Mouse (Mus musculus): Measurements from ENCODE around the gene Mipol1.

The Mipol1 gene

DNA sequence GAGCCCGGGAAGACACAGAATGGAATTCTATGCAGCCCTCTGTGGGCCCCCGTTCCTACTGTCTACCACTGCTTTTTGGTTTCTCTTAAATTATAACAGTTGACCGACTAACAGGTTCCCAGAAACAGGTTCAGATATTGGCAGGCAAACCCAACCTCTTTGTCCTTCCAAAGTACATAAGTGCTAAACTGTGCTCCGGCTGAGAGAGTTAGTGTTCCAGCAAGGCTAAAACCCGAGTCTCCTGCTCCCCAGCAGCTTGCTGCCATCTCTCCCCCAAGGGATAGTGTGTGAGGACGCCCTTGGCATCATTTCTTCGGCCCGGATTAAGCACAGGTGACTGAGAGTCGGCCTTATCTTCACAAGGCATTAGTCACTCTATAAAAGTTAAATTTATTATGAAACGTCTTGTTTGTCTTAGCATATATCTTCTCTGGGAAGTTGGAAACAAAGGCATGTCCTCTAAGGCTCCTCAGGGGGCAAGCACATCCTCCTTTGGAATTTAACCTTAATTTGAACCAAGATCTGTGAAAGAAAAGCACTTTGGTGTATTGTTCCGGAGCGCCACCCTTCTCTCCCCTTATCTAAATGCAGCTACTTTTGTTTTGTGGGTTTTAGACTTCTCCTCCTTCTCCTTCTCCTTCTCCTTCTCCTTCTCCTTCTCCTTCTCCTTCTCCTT is 285.6 kb downstream of the Mipol1 start:
- DNase-seq (ENCODE audit: low spot score in 2 of 2): no peak

DNA sequence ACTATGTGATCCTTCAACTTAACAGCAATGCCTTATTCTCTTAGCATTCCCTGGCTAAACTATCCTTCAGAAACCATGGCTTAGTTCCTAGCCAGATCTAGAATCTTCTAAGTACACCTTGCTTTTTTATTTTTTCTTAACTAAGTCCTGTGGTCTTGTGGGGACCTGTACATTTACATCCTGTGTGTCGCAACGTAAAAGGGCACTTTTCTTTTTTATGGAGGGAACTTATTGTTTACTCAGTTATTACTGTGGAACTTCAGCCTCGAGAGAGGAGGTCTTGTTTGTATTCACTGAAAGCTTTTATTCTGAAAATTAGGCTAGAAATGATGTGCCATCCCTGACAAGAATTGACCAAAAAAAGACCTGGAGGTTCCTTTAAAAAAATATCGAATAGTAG is 298.1 kb downstream of the Mipol1 start:
- no peak for DNase-seq (ENCODE audit: low spot score in 2 of 2)

DNA sequence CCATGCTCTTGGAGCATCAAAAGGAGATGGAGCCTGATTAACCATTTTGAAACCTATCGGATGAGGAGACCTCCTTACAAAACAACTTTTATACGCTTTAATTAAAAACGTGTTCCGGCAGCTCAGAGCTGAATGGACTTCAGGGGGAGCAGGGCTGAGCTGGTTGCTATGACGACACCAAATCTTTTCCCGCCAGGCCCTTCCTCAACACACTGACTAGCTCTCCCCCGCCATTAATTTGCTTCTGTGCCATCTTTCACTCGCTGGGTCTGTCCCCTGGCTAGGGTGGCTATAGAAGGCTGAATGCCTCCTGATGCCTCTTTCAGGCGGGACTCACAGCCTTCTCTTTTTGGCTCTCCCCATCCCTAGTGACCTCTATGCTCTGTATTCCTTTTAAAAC is 300.2 kb downstream of the Mipol1 start:
- no peak for DNase-seq (ENCODE audit: low spot score in 2 of 2)

DNA sequence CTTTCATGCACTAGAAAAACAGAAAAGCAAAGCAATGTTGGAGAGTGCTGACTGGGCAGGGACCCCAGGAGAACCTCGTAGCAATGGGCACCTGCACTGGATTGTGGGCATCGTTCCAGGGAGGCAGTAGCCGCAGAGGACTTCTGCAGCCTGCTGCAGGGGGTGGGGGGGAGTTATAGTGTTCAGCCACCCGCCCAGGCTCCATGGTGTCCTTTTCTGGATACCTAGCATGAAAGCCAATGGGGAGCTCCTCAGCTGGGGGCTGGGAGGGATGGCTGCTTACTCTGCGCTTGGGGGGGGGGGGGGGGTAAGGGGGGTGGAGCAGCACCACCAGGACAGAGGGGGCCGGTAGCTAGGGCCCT is 304.3 kb downstream of the Mipol1 start:
- DNase-seq (ENCODE audit: low spot score in 2 of 2): peak in 1 of 2 experiments; percentile 21

DNA sequence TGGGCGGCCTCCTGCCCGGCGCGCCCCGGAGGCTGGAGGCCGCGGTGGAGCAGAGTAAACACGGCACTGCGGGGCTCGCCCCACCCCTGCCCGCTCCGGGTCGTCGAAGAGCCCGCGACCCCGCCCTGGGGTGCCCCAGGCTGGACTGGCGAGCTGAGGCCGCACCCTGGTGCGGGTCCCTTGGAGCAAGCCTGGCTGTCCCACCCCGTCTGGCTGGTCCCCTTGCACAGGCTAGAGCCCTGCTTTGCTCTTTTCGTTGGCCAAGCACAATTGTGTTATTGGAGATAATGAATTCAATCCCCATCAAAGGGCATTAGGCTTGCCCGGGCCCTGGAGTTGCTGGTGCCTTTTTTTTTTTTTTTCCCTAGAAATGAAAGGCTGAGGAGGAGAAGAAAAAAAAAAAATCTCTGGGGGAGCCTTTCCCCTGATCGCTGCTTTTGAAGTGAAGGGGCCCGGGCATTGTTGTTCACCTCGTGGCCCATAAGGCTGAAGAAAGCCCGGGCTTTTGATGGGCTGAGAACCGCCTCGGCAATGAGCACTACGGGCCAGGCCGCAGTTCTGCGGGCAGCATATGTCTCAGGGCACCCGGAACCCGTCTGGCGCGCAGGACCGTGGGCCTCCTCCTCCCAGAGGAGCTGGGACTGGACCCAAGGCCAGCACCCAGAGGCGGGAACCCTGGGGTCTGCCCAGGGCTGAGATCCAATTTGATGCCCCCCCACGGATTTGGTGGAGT is 304.8 kb downstream of the Mipol1 start:
- peak; percentile 52 to 56 for DNase-seq (ENCODE audit: low spot score in 2 of 2)

DNA sequence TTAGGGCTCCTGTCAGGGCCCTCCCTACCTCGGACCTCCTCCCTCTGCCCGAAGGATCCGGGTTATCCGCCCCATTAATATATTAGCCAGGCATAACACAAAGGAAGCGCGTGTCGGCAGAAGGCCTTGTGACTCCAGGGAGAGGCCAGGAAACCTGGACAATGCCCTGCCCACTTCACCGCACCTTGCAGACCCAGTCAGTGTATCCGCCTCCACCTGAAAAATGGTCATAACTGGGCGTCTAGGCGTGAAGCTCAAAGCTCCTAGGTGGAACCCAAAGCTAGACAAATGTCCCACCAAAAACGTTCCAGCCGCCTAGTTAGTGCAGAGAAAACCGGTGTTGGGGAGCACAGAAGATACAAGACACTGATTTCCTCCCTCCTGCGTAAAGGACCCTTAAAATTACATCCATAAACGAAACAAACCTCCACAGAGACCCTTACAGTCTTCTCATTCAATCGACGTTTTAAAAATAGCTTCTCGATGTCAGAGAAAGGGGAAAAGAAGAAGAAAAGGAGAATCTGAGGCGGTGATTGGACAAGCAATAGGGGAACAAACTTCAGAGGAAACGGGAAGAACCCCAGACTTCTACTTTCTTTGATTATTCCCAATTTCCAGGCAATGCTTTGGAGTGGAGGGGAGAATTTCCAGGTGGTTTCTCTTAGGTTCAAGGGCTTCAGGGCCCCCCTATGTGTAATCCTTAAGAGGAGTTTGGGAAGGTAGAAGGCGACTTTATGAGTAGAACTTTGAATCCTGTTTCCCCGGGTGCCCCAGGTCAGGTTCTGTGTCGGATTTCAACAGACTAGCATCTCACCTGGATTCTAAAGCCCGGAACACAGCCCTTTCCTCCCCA is 306.1 kb downstream of the Mipol1 start:
- DNase-seq (ENCODE audit: low spot score in 2 of 2): peak; percentile 44 to 45

DNA sequence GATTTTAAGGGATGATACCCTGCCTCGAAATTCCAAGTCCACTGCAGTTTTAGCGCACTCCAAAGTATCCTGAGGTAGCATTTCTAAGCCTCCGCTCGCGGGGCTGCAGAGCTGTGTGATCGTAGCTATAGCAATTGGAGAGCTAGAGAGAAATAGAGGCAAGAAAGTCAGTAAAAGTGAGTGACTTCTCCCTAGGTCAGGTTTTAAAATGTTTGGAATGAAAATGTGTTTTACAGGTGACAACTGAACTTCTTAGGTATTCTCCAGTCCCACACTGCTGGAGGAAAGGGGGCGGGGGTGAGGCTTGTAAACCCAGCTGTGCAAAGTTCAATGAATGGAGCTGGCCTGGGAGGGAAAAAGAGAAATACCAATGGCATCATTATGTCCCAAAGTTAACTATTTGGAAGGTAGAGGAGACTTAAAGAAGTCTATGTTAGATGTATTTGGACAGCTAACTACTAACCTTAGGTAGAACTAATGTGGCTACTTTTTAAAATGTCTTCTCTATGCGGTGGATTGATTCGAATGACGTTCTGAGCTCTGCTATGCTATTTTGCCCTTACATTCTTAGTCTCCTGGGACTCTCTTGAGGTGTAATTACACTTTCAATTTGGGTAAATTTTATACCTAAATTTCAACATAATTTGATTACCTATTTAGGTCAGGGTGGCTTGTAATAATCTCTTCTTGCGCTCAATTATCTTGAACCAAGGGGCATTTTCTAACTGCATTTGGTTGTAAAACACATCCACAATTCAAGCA is 306.9 kb downstream of the Mipol1 start:
- no peak for DNase-seq (ENCODE audit: low spot score in 2 of 2)

DNA sequence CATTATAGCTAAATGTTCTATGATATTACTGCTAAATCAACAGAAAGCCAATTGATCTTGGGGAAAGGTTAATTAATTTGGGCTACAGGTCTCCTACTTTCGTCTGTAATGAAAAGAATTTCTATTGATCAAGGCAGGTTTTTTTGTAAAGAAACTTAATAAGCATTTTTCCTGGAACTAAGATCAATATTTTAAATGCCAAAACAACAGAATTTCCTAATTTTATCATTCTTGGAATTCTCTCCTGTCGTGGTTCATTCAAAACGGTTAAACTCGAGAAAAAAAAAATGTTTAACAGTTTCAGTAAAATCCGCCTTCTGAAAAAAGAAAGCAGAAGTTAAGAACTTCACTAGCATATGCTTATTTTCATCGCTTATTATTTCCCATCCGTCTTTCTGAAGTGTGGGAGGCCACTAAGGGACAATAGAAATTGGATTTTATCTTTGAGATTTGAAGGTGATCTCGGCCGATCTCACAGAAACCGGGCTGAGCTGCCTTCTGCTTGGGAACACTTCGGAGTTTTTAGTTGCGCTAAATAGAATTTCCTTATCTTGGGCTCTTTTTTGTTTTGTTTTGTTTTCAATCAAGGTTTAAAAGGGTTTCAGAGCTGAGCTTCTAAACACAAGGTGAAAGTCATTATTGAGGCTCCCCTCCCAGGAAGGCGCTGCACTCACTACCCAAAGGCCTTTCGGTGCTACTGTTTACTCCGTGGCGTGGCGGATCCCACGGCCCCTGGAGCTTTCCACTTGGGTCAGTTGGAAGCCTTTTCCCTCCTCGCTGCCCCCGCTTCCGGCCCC is 307.8 kb downstream of the Mipol1 start:
- peak in 1 of 2 experiments; percentile 31 for DNase-seq (ENCODE audit: low spot score in 2 of 2)

DNA sequence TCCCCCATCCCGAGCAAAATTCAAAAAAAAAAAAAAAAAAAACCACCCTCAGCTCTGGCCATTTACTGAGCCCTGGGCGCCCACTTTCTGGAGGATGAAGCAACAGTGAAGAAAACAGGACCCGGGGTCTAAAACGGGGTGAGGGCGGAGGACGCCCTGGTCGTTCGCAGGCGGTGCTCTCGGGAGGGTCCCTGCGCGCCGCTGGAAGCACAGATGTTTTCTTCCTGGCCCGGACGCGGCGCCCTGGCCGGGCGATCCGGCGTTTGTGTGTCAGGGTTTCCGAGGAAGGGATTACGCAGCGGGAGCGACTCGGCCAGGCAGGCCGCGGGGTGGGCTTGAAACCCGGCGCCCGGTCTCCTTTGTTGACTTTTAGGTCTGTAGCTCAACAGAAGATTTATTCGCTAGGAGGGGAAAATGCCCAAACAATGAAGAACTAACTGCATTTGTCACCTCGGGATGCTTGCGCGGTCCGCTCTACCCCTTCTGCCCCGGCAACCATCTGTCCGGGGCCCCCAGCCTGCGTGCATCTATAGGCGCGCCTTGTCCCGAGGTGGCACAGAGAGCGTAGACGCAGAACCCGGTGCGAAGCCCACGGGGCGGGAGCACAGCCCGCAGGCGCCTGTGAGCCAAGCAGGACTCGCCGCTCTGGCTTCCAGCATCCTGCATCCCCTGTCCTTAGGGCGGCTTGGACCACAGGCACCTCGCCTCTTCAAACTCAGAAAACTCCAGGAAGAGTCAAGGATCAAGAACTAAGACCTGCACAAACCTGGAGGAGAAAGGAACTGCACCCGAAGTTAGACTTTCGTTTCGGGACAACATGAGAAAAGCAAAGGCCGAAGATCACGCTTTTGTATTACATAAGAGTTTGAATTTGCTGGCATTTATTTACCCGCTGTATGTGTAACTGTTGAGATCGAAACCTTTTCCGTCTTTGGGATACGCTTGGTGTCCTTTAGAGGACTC is 308.6 kb downstream of the Mipol1 start:
- peak; percentile 19 to 27 for DNase-seq (ENCODE audit: low spot score in 2 of 2)

DNA sequence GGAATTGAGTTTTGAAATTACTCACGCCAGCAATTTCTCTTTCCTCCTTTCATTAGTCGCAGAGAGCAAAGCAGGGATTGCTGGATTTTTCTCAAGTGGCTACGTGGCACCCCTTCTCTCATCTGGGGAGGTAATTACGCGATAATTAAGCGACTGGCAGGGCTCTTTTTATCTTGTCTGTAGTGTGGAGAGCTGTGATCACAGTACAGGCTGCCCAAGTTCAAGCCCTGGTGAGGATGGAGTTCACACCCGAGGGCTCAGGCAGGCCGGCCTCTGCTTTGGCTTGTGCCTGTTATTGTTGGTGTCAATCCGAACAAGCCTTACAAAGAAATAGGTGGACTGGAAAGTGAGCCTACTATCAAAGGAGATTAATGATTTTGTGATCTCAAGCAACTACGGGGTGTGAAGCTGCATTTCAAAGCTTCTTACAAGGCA is 309.3 kb downstream of the Mipol1 start:
- no peak for DNase-seq (ENCODE audit: low spot score in 2 of 2)

DNA sequence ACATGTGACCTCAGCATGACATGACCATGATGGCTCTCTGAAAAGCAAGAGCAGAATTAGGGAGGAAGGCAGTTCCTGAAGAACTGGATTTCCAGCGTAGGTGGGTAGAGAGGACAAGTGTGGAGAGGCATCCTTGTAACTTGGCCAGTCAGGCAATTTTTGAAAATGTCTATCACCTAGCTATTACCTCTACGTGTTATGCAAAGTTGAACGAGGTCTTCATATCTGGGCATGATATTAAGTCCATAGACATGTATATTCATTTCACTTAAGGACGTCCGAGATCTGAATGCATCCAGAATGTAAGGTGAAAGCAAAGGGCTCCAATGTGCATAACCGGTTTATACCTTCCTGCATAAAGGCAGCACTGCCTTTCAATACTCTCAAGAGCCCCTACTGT is 310.9 kb downstream of the Mipol1 start:
- no peak for DNase-seq (ENCODE audit: low spot score in 2 of 2)

DNA sequence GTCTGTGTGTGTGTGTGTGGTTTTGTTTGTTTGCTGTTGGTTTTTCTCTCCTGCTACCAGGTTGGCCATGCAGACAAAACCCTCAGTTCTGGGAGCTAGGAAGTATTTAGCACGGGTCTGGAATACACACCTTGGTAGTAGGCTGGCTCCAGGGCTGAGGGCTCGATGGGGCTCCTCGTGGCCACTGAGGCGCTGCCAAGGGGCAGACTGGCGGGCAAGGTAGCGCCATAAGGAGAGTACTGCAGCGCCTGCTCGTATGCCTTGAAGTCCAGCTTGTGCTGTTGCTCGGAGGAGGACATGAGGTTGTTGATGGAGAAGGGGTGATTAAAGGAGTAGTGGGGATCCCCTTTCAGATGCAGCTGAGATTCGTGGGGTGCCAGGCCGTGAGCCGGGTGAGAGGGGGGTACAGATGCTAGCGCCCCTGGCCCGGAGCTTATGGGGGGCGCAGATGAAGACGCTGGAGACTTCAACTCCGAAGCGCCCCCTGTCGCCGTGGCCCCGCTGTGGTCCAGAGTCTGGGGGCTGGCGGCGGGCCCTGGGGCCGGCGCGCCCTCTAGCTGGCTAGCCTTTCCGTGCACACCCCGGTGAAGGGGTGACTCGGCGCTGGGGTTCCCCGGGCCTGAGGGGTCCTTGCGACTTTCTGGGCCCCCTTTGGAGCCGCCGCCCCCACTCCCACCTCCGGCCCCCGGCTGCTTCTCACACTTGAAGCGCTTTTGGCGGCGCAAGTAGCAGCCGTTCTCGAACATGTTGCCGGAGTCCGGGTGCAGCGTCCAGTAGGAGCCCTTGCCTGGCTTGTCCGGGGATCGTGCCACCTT is 311.9 kb downstream of the Mipol1 start:
- DNase-seq (ENCODE audit: low spot score in 2 of 2): peak in 1 of 2 experiments; percentile 41

DNA sequence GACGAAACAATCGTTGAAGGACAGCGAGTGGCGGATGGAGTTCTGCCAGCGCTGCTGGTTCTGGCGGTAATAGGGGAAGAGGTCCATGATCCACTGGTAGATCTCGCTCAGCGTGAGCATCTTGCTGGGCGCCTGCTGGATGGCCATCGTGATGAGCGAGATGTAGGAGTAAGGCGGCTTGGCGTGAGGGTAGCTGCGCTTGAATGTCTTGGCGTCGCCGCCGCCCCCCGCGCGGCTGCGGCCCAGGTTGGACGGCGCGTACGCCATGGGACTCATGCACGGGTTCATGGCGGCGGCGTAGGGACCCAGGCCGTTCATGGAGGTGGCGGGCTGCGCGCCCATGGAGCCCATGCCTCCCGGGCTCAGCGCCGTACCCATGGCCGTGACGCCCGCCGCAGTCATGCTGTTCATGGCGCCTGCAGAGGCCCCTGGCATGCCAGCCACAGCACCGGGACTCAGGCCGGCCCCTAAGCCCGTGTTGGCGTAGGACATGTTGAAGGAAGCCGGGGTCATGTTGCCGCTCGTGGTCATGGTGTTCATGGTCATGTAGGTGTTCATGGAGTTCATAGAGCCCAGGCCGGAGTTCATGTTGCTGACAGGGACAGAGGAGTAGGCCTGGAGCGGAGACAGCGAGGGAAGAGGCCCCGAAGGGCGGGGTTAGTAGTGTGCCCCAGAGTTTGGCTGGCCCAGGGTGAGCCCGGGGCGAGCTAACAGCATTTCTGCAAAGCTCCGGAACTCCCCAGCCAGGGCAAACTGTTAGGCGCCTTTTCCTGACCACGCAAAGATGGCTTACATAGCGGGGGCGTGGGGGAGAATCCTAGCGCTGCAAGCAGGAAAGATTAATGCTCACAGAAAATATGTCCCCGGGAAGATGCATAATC is 312.8 kb downstream of the Mipol1 start:
- peak in 1 of 2 experiments; percentile 30 for DNase-seq (ENCODE audit: low spot score in 2 of 2)

DNA sequence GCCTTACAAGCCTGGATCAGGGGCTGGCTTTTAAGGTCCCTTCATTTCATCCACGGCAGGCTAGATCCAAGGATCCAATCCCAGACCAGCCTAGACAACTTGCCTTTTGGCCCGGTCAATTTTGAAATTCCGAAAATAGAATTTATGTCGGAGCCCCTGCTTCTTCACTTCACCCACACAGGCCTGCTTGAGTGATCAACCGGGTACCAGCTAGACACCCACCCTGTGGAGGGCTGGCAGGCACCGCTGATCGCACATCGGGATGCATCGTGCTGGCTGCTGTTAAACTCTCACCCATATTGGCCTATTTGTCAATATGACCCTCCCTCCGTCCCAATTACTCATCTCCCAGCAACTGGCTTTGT is 313.4 kb downstream of the Mipol1 start:
- no peak for DNase-seq (ENCODE audit: low spot score in 2 of 2)

DNA sequence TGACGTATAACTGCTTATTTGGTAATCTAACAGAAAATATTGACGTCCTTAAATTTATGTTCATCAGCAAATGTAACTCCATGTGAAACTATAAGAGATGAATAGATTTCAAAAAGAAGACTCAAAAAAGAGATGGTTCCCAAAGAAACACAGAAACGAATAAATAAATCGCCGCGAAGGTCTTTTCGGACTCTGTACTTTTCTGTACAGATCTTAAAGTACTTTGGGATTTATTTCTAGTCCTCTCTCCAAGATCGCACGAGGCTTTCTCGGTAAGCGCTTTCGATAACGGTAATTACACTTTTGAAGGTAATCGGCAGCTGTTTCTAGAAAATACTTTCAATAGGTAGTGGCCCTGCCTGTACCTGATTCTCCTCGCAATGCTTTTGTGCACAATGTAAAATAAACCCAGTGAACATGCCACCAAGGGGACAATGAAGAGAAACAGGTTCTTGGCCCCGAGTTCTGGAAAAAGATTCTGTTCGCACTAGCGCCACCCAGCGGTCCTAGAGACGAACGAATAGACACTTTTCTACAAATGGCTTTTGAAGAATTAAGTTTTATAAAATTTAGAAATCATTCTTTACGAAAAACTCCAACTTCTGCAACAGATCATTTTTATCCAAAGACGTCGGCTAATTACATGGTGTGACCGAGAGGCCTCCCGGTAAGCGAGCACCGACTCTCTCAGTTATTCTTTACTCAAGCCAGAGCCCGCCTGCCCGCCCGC is 314.6 kb downstream of the Mipol1 start:
- peak; percentile 58 to 66 for DNase-seq (ENCODE audit: low spot score in 2 of 2)

DNA sequence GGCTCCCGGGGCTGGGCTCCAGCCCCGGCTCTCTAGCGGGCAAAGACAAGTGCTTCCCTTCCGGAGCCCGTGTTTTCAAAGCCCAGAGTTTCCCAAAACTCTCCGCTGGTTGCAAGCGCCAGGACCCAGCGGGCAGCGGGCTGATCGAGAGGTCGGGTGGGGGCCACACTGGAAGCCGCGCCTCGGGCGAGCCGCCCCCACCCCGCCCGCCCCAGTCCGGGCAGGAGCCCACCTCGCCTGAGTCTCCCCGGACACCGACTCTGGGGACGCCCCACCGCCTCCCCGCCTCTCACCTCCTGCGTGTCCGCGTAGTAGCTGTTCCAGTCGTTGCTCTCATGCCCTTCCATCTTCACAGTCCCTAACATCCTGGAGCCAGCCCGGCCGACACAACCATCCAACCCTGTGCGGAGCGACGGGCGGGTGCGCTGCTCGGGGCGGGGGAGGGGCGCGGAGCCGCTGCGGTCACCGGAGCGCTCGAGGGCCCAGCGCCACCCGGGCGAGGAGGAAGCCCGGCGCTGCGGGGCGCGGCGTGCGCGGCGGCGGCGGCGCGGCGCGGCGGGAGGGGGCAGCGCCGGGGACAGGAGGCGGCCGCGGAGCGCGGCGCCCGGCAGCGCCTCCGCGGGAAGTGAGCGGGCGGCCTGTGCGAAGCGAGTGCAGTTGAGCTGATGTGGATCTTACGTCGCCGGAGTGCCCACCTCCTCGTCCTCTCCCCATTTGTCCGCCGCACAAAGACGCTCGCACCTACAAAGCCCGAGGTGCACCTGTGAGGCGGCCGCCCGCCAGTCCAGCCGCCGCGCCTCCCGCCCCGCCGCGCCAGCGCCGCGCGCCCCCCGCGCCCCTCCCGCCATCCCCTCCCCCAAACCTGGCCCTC is 315.4 kb downstream of the Mipol1 start:
- peak in 1 of 2 experiments; percentile 65 for DNase-seq (ENCODE audit: low spot score in 2 of 2)

Data from urinary bladder, postnatal 36 days (tissue).